Mouse (Mus musculus) brain, embryonic 14.5 days (tissue): ENCODE results near the gene Hils1.

ENCODE experiments used
- CTCF ChIP-seq: fragments of 200-500 bp; IDR thresholded peaks from 2 replicates; pipeline ENCODE4 v1.5.1; 2012; ENCODE audit warnings: inconsistent platforms, mild to moderate bottlenecking, moderate library complexity, borderline replicate concordance; ENCODE audit not compliant: insufficient read depth, insufficient read length; ENCODE audit errors: extremely low read depth
- POLR2A ChIP-seq: fragments of 200-500 bp; IDR thresholded peaks from 2 replicates; pipeline ENCODE4 v1.6.1; 2012; ENCODE audit warnings: mild to moderate bottlenecking, inconsistent platforms, borderline replicate concordance; ENCODE audit not compliant: poor library complexity, insufficient read depth, insufficient read length, severe bottlenecking; ENCODE audit errors: extremely low read depth

GRCm38 (mm10) chr11:94967419-94967818 lies at the start of gene Hils1:
- TF ChIP-seq CTCF, result peak; percentile 4; the same call in 1 of the 2 replicates
- no peak for TF ChIP-seq POLR2A
